Mouse (Mus musculus) lung, embryonic 16.5 days (tissue): ENCODE data around the gene Ano6. TPM values are rescaled to one million over a fixed set of nuclear protein-coding genes. Genes with fewer than 3 reads are reported as not detected.

ENCODE experiments used
- ATAC-seq: fragments of 200-750 bp; cut with Nextera tagmentation; 2 replicates; pipeline ENCODE4 v1.8.0; 2017; ENCODE audit warnings: low read depth, mild to moderate bottlenecking, moderate library complexity
- H3K27ac ChIP-seq: fragments of 300-500 bp; sonication (generic); 2 replicates; pipeline ENCODE4 v1.5.1; 2014; ENCODE audit warnings: mild to moderate bottlenecking, control low read depth, low read length
- H3K27me3 ChIP-seq: fragments of 300-500 bp; sonication (generic); 2 replicates; pipeline ENCODE4 v1.6.1; 2014; ENCODE audit warnings: low read depth, low read length, mixed read lengths; ENCODE audit not compliant: control insufficient read depth, insufficient read depth
- H3K36me3 ChIP-seq: fragments of 300-500 bp; sonication (generic); 2 replicates; pipeline ENCODE4 v1.6.1; 2014; ENCODE audit warnings: low read length; ENCODE audit not compliant: control insufficient read depth, insufficient read depth
- H3K4me1 ChIP-seq: fragments of 300-500 bp; sonication (generic); replicated peaks from 2 replicates; pipeline ENCODE4 v1.6.1; 2014; ENCODE audit warnings: low read length, mixed read lengths; ENCODE audit not compliant: control insufficient read depth, insufficient read depth
- H3K4me2 ChIP-seq: fragments of 300-500 bp; sonication (generic); 2 replicates; pipeline ENCODE4 v1.6.1; 2014; ENCODE audit warnings: low read depth, low read length, control low read depth
- H3K4me3 ChIP-seq: fragments of 300-500 bp; sonication (generic); 2 replicates; pipeline ENCODE4 v1.5.1; 2014; ENCODE audit warnings: mild to moderate bottlenecking, low read length, control low read depth
- H3K9ac ChIP-seq: fragments of 300-500 bp; sonication (generic); 2 replicates; pipeline ENCODE4 v1.6.1; 2014; ENCODE audit warnings: low read length, control low read depth
- H3K9me3 ChIP-seq: fragments of 300-500 bp; sonication (generic); 2 replicates; pipeline ENCODE4 v1.6.1; 2016; ENCODE audit warnings: low read length; ENCODE audit not compliant: control insufficient read depth
- WGBS: fragments of 180-500 bp; shearing (Covaris S2); extraction: QIAGEN DNeasy Blood & Tissue Kit; methylation state at CpG from one replicate; pipeline ENCODE4 v1.1.7; 2014; 5-methylcytosine and 5-hydroxymethylcytosine counted together
- polyA plus RNA-seq: library from polyadenylated mRNA; unstranded; fragments of >200 nt; fragmentation: Nextera tagmentation; extraction: Ambion mirVana; gene quantifications from 2 replicates; pipeline ENCODE4 v1.2.1, GENCODE M21; 2015

Gene Ano6
- polyA plus RNA-seq, 1 experiment from 2014 or later = 53.2 TPM

- Histone ChIP-seq H3K4me3 (no peak overlapping the region), H3K4me2 (no peak overlapping the region), H3K27ac (no peak overlapping the region), H3K9ac (no peak overlapping the region), H3K27me3 (no peaks in the 10 kb centered on the region), H3K4me1 (no peaks in the 10 kb centered on the region; the same call in 1 of the 2 replicates), H3K9me3 (no peaks in the 10 kb centered on the region), H3K36me3 (no peaks in the 10 kb centered on the region)
- WGBS = 62% methylated on average over 8 of the region's 8 CpGs
- ATAC-seq = peak; percentile 29; the same call in 1 of the 2 replicates
Measured at GRCm38 (mm10) chr15:95751832-95752676, 38.6 kb upstream of the Ano6 start.

DNA sequence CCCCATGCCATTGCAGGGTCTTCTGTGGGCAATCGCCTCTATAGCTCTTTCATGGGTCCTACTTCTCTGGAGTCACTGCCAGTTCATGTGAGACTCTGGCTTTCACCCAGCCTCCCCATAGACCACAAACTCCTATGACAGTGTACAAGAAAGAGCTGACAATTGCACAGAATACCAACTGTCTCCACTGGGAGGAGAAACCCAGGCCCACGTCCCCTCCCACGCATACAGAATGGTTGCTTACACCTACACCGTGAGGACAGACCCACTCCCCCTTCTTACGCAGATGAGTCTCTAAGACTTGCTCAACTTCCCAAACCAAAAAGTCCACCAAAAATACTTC, 38.0 kb upstream of the Ano6 start:
- H3K27ac ChIP-seq = no peak overlapping the region

DNA sequence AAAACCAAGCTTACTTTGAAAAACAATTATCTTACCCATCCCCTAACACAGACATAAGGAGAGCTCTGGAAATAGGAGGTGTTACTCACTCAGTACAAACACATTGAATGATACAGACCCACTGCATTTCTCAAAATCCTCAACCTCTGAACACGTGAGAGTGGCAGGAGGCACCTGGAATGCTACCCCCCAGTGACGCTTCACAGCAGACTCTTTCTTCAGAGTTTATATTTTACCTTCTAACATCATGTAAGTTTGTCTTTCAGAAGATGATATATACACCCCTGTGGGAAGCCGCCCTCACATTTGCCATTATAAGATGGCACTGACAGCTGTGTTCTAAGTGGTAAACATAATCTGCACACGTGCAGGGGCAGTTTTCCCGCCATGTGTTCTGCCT, 37.6 kb upstream of the Ano6 start:
- no peak overlapping the region for H3K4me3 ChIP-seq
- no peak overlapping the region for H3K9ac ChIP-seq
- ATAC-seq = no peak
- H3K4me1 ChIP-seq = peaks cover 2% of the 10 kb centered on the region; the same call in 1 of the 2 replicates
- H3K36me3 ChIP-seq = no peaks in the 10 kb centered on the region
- no peak overlapping the region for H3K4me2 ChIP-seq
- H3K9me3 ChIP-seq = no peaks in the 10 kb centered on the region
- WGBS = 76% methylated on average over 3 of the region's 5 CpGs
- H3K27me3 ChIP-seq = no peaks in the 10 kb centered on the region
- H3K27ac ChIP-seq = no peak overlapping the region

More for the DNA sequence above, 38.0 kb upstream of the Ano6 start:
- WGBS = 85% methylated on average over 5 of the region's 5 CpGs
- ATAC-seq = no peak
- no peak overlapping the region for H3K4me3 ChIP-seq
- H3K27me3 ChIP-seq = no peaks in the 10 kb centered on the region
- H3K9me3 ChIP-seq = no peaks in the 10 kb centered on the region
- H3K9ac ChIP-seq = no peak overlapping the region
- H3K4me2 ChIP-seq = no peak overlapping the region
- H3K36me3 ChIP-seq = no peaks in the 10 kb centered on the region
- peaks cover 2% of the 10 kb centered on the region; the same call in 1 of the 2 replicates for H3K4me1 ChIP-seq

GRCm38 (mm10) chr15:95757169-95757568, 33.5 kb upstream of the Ano6 start:
- H3K36me3 ChIP-seq = no peaks in the 10 kb centered on the region
- peak overlapping the region; percentile 56; the same call in 1 of the 2 replicates for H3K27ac ChIP-seq
- no peak overlapping the region for H3K4me2 ChIP-seq
- no peaks in the 10 kb centered on the region for H3K9me3 ChIP-seq
- ATAC-seq = peak; percentile 97
- H3K9ac ChIP-seq = no peak overlapping the region
- 6% methylated on average over 10 of the region's 10 CpGs for WGBS
- H3K4me1 ChIP-seq = peaks cover 2% of the 10 kb centered on the region; the same call in 1 of the 2 replicates
- no peaks in the 10 kb centered on the region; the same call in 1 of the 2 replicates for H3K27me3 ChIP-seq
- H3K4me3 ChIP-seq = no peak overlapping the region

DNA sequence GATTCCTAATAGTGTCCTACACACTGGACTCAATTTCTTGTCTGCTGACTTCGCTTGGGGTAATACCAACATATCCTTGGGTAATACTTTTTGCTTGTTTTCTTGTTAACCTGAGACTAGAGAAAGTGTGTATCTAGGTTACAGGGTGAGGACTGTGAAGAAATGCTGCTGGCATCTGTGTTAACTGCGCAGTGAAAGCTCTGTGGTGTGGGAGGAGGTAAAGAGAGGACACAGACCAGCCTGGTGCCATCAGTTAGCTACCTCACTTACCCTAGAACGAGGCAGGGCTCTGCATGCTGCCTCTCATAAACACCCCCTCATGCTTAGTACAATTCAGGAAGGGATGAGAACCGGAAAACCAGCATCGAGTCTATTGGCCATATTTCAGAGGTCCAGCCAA, 32.6 kb upstream of the Ano6 start:
- no peak overlapping the region for H3K27ac ChIP-seq
- H3K36me3 ChIP-seq = no peaks in the 10 kb centered on the region
- no peak overlapping the region for H3K9ac ChIP-seq
- H3K27me3 ChIP-seq = no peaks in the 10 kb centered on the region; the same call in 1 of the 2 replicates
- peaks cover 2% of the 10 kb centered on the region; the same call in 1 of the 2 replicates for H3K4me1 ChIP-seq
- H3K9me3 ChIP-seq = no peaks in the 10 kb centered on the region
- 75% methylated on average over 5 of the region's 5 CpGs for WGBS
- no peak overlapping the region for H3K4me2 ChIP-seq
- no peak for ATAC-seq
- H3K4me3 ChIP-seq = no peak overlapping the region

DNA sequence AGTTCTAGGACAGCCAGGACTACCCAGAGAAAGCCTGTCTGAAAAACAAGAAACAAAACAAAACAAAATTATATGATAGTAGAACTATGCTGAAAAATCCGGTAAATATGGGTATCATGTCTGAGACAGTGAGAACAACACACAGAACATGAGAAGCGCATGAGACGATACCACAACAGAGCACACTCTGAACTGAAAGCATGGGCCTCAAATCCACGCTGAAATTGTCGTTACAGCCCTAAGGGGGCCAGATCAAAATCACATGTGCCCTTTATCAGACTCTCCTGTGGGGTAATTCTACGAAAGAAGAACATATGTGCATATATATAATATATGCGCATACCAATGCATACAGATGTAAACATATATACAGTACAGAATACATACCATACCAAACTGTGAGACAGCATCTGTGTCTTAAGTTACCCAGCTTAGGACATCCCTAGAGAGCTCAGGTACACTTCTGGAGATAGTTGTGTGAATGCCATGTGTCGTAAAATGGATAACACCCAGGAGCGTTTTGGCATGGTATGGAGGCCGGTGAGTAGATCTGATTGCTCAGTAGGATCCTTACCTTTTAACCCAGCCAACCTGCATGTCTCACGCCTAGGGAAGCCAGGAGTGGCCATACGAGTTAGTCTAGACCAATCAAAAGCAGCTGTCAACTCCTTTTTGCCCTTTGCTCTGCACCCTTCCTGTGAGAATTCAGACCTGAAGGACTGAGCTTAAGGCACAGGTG, 31.8 kb upstream of the Ano6 start:
- H3K4me1 ChIP-seq = peaks cover 2% of the 10 kb centered on the region; the same call in 1 of the 2 replicates
- WGBS = 80% methylated on average over 12 of the region's 12 CpGs
- H3K9me3 ChIP-seq = no peaks in the 10 kb centered on the region
- H3K27me3 ChIP-seq = no peaks in the 10 kb centered on the region; the same call in 1 of the 2 replicates
- no peak for ATAC-seq
- no peak overlapping the region for H3K27ac ChIP-seq
- H3K9ac ChIP-seq = no peak overlapping the region
- H3K4me3 ChIP-seq = no peak overlapping the region
- no peak overlapping the region for H3K4me2 ChIP-seq
- no peaks in the 10 kb centered on the region for H3K36me3 ChIP-seq

DNA sequence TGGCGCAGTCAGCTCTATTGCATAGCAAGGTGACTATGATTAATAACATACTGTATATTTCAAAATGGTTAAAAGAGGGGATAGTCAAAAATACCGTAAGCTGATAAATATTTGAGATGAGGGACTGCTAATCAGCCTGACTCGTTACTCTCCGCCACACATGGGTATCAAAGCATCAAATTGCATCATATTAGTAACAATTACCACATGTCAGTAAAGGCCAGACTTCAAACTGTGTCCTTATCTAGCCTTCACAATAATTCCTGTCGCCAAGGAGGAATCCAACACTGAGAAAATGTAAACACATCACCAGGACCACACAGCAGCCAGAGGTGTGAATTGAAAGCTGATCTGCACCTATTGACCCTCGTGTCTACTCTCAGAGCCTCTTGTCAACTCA, 30.8 kb upstream of the Ano6 start:
- no peak overlapping the region for H3K4me3 ChIP-seq
- no peak overlapping the region for H3K4me2 ChIP-seq
- no peaks in the 10 kb centered on the region for H3K9me3 ChIP-seq
- 28% methylated on average over 6 of the region's 6 CpGs for WGBS
- no peak overlapping the region for H3K9ac ChIP-seq
- no peaks in the 10 kb centered on the region for H3K36me3 ChIP-seq
- H3K4me1 ChIP-seq = peaks cover 2% of the 10 kb centered on the region; the same call in 1 of the 2 replicates
- no peak for ATAC-seq
- no peak overlapping the region for H3K27ac ChIP-seq
- no peaks in the 10 kb centered on the region; the same call in 1 of the 2 replicates for H3K27me3 ChIP-seq

GRCm38 (mm10) chr15:95761420-95761819, 29.2 kb upstream of the Ano6 start:
- Histone ChIP-seq H3K9me3 (no peaks in the 10 kb centered on the region), H3K9ac (no peak overlapping the region), H3K27me3 (no peaks in the 10 kb centered on the region; the same call in 1 of the 2 replicates), H3K27ac (no peak overlapping the region), H3K36me3 (no peaks in the 10 kb centered on the region), H3K4me1 (peaks cover 2% of the 10 kb centered on the region; the same call in 1 of the 2 replicates), H3K4me2 (no peak overlapping the region), H3K4me3 (no peak overlapping the region)
- ATAC-seq = no peak
- 73% methylated on average over 7 of the region's 7 CpGs for WGBS

GRCm38 (mm10) chr15:95762661-95763303, 27.9 kb upstream of the Ano6 start:
- no peak overlapping the region for H3K4me2 ChIP-seq
- ATAC-seq = peak; percentile 86
- WGBS = 35% methylated on average over 12 of the region's 12 CpGs
- H3K27me3 ChIP-seq = no peaks in the 10 kb centered on the region; the same call in 1 of the 2 replicates
- no peak overlapping the region for H3K27ac ChIP-seq
- no peaks in the 10 kb centered on the region for H3K4me1 ChIP-seq
- H3K36me3 ChIP-seq = no peaks in the 10 kb centered on the region
- H3K9ac ChIP-seq = no peak overlapping the region
- H3K9me3 ChIP-seq = no peaks in the 10 kb centered on the region
- H3K4me3 ChIP-seq = no peak overlapping the region
